Comparison of ENCODE assay signal across 10 mouse cellular contexts in the genomic region with DNA sequence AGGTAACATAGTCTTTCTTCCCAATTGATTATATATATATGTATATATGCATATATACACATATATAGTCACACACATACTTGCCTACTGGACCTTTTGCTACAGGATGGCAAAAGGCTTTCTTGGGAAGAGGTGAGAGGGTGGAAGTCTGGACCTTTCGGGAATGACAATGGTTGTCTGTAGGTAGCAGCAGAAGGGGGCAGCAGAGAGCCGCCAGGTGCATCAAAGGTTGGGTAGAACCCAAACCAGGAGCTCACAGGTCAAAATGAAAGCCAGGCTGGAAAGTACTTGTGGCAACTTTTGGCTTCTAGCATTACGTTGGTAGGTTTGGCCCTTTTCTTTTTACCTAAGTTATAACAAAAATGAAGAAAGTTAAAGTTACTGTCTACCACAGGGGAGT. TPM values are rescaled to one million over a fixed set of nuclear protein-coding genes. Genes with fewer than 3 reads are reported as not detected.
DNase-seq lines count a peak whose midpoint lies in the region; ATAC-seq lines count a peak whose summit lies in the region.
"Had no signal": no experiment of that assay in that cellular context is flagged by ENCODE, and none has a peak within 500 bp of the region (broad histone marks: within the 10 kb centered on the region; RNA-seq: fewer than 3 reads in every experiment).

No protein-coding gene starts in this region.

- ATAC-seq in heart, embryonic 12.5 days (ENCODE audit: insufficient number of reproducible peaks, low FRiP score) = no peak
- ATAC-seq in embryonic facial prominence, embryonic 11.5 days (replicated peaks; ENCODE audit: insufficient number of reproducible peaks, low FRiP score, low TSS enrichment, low read depth) = no peak
- peak; percentile 44; the same call in 1 of the 2 replicates for ATAC-seq in megakaryocyte progenitor cell, adult 5-6 weeks (replicated peaks; ENCODE audit: poor library complexity)

- H3K27ac ChIP-seq in heart, embryonic 12.5 days (ENCODE audit: poor library complexity, severe bottlenecking) = no peak overlapping the region
- no peak overlapping the region for H3K27ac ChIP-seq in embryonic facial prominence, embryonic 11.5 days (replicated peaks; ENCODE audit: low read depth, low read length)
- H3K27ac ChIP-seq: embryonic facial prominence, embryonic 12.5 days had no signal

- H3K27me3 ChIP-seq in heart, embryonic 12.5 days (replicated peaks) = no peaks in the 10 kb centered on the region
- no peaks in the 10 kb centered on the region for H3K27me3 ChIP-seq in embryonic facial prominence, embryonic 11.5 days (ENCODE audit: control insufficient read depth, insufficient read depth, low read length)
- H3K27me3 ChIP-seq: embryonic facial prominence, embryonic 12.5 days had no signal

- H3K4me3 ChIP-seq in heart, embryonic 12.5 days = no peak overlapping the region
- H3K4me3 ChIP-seq in embryonic facial prominence, embryonic 11.5 days (ENCODE audit: low read depth, low read length) = no peak overlapping the region
- H3K4me3 ChIP-seq: embryonic facial prominence, embryonic 12.5 days had no signal

- no peak overlapping the region for H3K4me2 ChIP-seq in heart, embryonic 12.5 days
- H3K4me2 ChIP-seq in embryonic facial prominence, embryonic 11.5 days (ENCODE audit: low read depth, low read length) = no peak overlapping the region
- H3K4me2 ChIP-seq: embryonic facial prominence, embryonic 12.5 days had no signal

- no peaks in the 10 kb centered on the region for H3K36me3 ChIP-seq in heart, embryonic 12.5 days
- H3K36me3 ChIP-seq in embryonic facial prominence, embryonic 11.5 days (replicated peaks; ENCODE audit: control insufficient read depth, insufficient read depth, low read depth, low read length) = no peaks in the 10 kb centered on the region
- H3K36me3 ChIP-seq: embryonic facial prominence, embryonic 12.5 days had no signal

- 39% methylated on average over 3 of the region's 3 CpGs for WGBS in heart, embryonic 12.5 days
- 38% methylated on average over 3 of the region's 3 CpGs for WGBS in embryonic facial prominence, embryonic 11.5 days

- H3K4me1 ChIP-seq in heart, embryonic 12.5 days (replicated peaks) = no peaks in the 10 kb centered on the region; the same call in 1 of the 2 replicates
- no peaks in the 10 kb centered on the region for H3K4me1 ChIP-seq in embryonic facial prominence, embryonic 11.5 days (ENCODE audit: control insufficient read depth, insufficient read depth, low read length)

- no peak overlapping the region for H3K9ac ChIP-seq in heart, embryonic 12.5 days
- H3K9ac ChIP-seq in embryonic facial prominence, embryonic 11.5 days (replicated peaks; ENCODE audit: low read length) = no peak overlapping the region
- H3K9ac ChIP-seq: embryonic facial prominence, embryonic 12.5 days had no signal

- DNase-seq in heart, adult 8-10 months (ENCODE audit: low spot score) = peak; percentile 38
- DNase-seq in A20 (ENCODE audit: low read depth, low spot score) (peak; percentile 55), adipocyte (ENCODE audit: low spot score) (peak; percentile 72)
- peak; percentile 57 for DNase-seq in embryonic facial prominence, embryonic 11.5 days (ENCODE audit: low spot score)
- no peak for DNase-seq in ovary, postnatal 10 days (ENCODE audit: low spot score)
- DNase-seq in spleen, postnatal 14 days (ENCODE audit: low spot score in 2 of 2) = no peak

- no peaks in the 10 kb centered on the region for H3K9me3 ChIP-seq in heart, embryonic 12.5 days (replicated peaks)
- H3K9me3 ChIP-seq in embryonic facial prominence, embryonic 11.5 days (replicated peaks; ENCODE audit: control insufficient read depth, low read length) = no peaks in the 10 kb centered on the region
- H3K9me3 ChIP-seq: embryonic facial prominence, embryonic 12.5 days had no signal

RNA-seq across cellular contexts. Expression of a gene that starts 6.0 kb away (rescaled TPM):
- under 1 TPM in 1 of 4 experiments, not detected in 3; 0.31 TPM for total RNA-seq in heart, adult 8-10 months (2022)
- 5.3 and 6.3 TPM in 2 replicates for polyA plus RNA-seq in heart, embryonic 12.5 days (2016; fragmentation: Nextera tagmentation; extraction: Ambion mirVana)
- 9.1 and 10.5 TPM in 2 replicates for polyA plus RNA-seq in embryonic facial prominence, embryonic 11.5 days (2014; fragmentation: Nextera tagmentation; extraction: Ambion mirVana)
- total RNA-seq in megakaryocyte progenitor cell, adult 5-6 weeks (2015) = 1.3 TPM in 1 of 2 replicates, not detected in the other
- not detected in 2 replicates for total RNA-seq in megakaryocyte progenitor cell, adult 5-6 weeks (2017)

RNA-seq across cellular contexts. Expression of a gene that starts 25.7 kb away (rescaled TPM):
- total RNA-seq in heart, adult 8-10 months (2022) = under 1 TPM in 1 of 4 experiments, not detected in 3; 0.40 TPM
- polyA plus RNA-seq in heart, embryonic 12.5 days (2016; fragmentation: Nextera tagmentation; extraction: Ambion mirVana) = 0.17 and 0.26 TPM in 2 replicates
- polyA plus RNA-seq in embryonic facial prominence, embryonic 11.5 days (2014; fragmentation: Nextera tagmentation; extraction: Ambion mirVana) = 0.15 and 0.36 TPM in 2 replicates
- not detected in 2 replicates for total RNA-seq in megakaryocyte progenitor cell, adult 5-6 weeks (2015)
- not detected in 2 replicates for total RNA-seq in megakaryocyte progenitor cell, adult 5-6 weeks (2017)
- polyA plus RNA-seq: stomach, embryonic 14.5 days had no signal

RNA-seq across cellular contexts. Expression of a gene that starts 25.8 kb away (rescaled TPM):
- 10 to 100 TPM in 2 of 4 experiments, 1 to 10 TPM in 2; 7.3 to 12.4 (median 9.5) TPM for total RNA-seq in heart, adult 8-10 months (2022)
- 27.5 and 31.1 TPM in 2 replicates for polyA plus RNA-seq in heart, embryonic 12.5 days (2016; fragmentation: Nextera tagmentation; extraction: Ambion mirVana)
- polyA plus RNA-seq in embryonic facial prominence, embryonic 11.5 days (2014; fragmentation: Nextera tagmentation; extraction: Ambion mirVana) = 44.1 TPM in 2 replicates
- 46.5 and 62.6 TPM in 2 replicates for total RNA-seq in megakaryocyte progenitor cell, adult 5-6 weeks (2015)
- total RNA-seq in megakaryocyte progenitor cell, adult 5-6 weeks (2017) = 29.4 and 31.7 TPM in 2 replicates

RNA-seq across cellular contexts. Expression of a gene that starts 32.8 kb away (rescaled TPM):
- total RNA-seq in heart, adult 8-10 months (2022) = not detected
- polyA plus RNA-seq in heart, embryonic 12.5 days (2016; fragmentation: Nextera tagmentation; extraction: Ambion mirVana) = 2.9 and 3.1 TPM in 2 replicates
- 1.4 TPM in 2 replicates for polyA plus RNA-seq in embryonic facial prominence, embryonic 11.5 days (2014; fragmentation: Nextera tagmentation; extraction: Ambion mirVana)
- total RNA-seq in megakaryocyte progenitor cell, adult 5-6 weeks (2015) = not detected in 2 replicates
- total RNA-seq in megakaryocyte progenitor cell, adult 5-6 weeks (2017) = not detected in 2 replicates

Comparison
In these comparisons a context has a peak if more than half of its experiments do, and no peak if none do; other contexts are left out.
1. DNase-seq: peak in heart, adult 8-10 months (single experiment), A20 (single experiment), adipocyte (single experiment) and embryonic facial prominence, embryonic 11.5 days (single experiment); none in ovary, postnatal 10 days (single experiment) and spleen, postnatal 14 days (0 of 2).